Mouse (Mus musculus): ENCODE measurements around the gene Mrpl51. TPM values are rescaled to one million over a fixed set of nuclear protein-coding genes. Genes with fewer than 3 reads are reported as not detected.

Gene Mrpl51
- total and polyA plus RNA-seq, 3 experiments = 166 to 343 (median 303) TPM

DNA sequence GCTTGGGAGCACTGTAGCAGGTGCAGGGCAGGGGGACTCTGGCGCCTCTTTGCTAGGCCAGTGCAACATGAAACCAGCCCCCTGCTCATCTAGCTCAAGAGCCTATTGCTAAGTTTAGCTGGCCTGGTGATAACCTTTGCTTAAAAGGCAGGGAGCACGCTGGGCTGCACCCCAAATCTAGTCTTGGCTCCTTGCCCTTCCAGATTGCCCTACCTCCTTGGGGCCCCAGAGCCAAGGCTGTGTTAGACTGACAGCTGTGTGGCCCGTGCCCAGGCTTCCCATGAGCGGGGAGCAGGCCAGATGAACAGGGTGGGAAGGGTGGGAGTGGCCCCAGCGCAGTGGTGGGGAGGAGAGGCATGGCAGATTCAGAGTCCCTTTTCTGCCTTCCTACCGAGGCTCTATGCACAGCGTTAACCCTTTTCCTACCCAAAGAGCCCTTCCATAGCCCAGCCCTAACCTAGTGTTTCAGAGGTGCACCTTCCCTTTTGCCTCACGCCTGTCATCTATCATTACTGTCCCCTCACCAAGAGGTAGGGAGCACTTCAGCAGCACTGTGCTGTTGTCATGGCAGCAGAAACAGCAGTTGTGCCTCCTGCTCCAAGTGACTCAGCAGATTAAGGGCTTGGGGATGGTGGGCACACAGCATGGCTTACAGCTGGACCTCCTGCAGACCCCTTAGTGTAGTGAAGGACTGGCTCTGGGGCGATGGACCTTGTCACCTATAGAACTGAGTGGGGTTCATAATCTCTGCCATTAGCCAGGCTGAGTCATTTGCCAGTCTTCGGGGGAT lies 24.5 kb upstream of the Mrpl51 start:
- no peaks in the 10 kb centered on the region; the same call in 1 of the 2 replicates for H3K79me2 ChIP-seq (replicated peaks; ENCODE audit: control insufficient read depth, insufficient read depth, low read length)
- 21% methylated on average over 10 of the region's 10 CpGs for WGBS
- no peaks in the 10 kb centered on the region for H3K27me3 ChIP-seq (ENCODE audit: control insufficient read depth, insufficient read depth, low read length)
- peak overlapping the region; percentile 7; the same call in 1 of the 2 replicates for H3K9ac ChIP-seq (ENCODE audit: low read depth, low read length)
- intact Hi-C loops (cut with DNase I) = loop anchor here (5.0 to 10.0 kb wide), 2 partner anchors 48 to 105 kb away; partner anchors contain the start of gene Vamp1
- 0 out of 2 replicates have a peak, but pooled peaks cover 3% of the 10 kb centered on the region for H3K36me3 ChIP-seq (ENCODE audit: control insufficient read depth, insufficient read depth, low read length)
- peak overlapping the region; percentile 93 for H3K4me3 ChIP-seq
- peaks cover 4% of the 10 kb centered on the region for H3K4me1 ChIP-seq (ENCODE audit: control insufficient read depth, insufficient read depth, low read length)
- peak in 1 of 2 experiments; percentile 84 for DNase-seq
- peak; percentile 27; the same call in 1 of the 2 replicates for TF ChIP-seq EP300 (IDR thresholded peaks at IDR 0.05; ENCODE audit: insufficient read depth, low read depth, low read length)
- no peak for TF ChIP-seq POLR2A (IDR thresholded peaks at IDR 0.05; ENCODE audit: insufficient read depth, low read depth, low read length)
- H3K27ac ChIP-seq = peak overlapping the region; percentile 98

DNA sequence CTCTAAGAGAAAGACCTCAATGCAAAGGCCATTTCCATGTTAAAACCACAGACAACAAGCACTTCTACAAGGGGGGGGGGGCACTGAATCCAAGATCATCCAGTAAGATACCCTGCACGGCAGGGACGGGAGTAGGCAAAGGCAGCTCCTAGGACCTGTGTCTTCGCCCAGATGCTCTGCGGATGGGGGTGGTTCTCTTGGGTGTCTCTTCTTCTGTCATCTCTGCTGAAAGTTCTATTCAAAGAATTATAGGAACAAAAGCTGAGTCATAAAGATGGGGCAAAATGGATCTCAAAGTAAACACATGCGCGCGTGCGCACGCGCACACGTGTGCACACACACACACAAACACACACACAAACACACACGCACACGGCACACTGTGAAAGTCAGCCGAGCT lies 23.5 kb upstream of the Mrpl51 start:
- no peak overlapping the region for H3K9ac ChIP-seq (ENCODE audit: low read depth, low read length)
- H3K79me2 ChIP-seq (replicated peaks; ENCODE audit: control insufficient read depth, insufficient read depth, low read length) = no peaks in the 10 kb centered on the region; the same call in 1 of the 2 replicates
- H3K27ac ChIP-seq = no peak overlapping the region; the same call in 1 of the 2 replicates
- no peaks in the 10 kb centered on the region for H3K27me3 ChIP-seq (ENCODE audit: control insufficient read depth, insufficient read depth, low read length)
- WGBS = 92% methylated on average over 14 of the region's 14 CpGs
- DNase-seq = no peak
- intact Hi-C loops (cut with DNase I) = loop anchor here (5.0 to 10.0 kb wide), 2 partner anchors 47 to 104 kb away; partner anchors contain the start of gene Vamp1
- no peak overlapping the region for H3K4me3 ChIP-seq
- TF ChIP-seq POLR2A (IDR thresholded peaks at IDR 0.05; ENCODE audit: insufficient read depth, low read depth, low read length) = no peak
- TF ChIP-seq CTCF (IDR thresholded peaks at IDR 0.05) = no peak
- no peak for TF ChIP-seq EP300 (IDR thresholded peaks at IDR 0.05; ENCODE audit: insufficient read depth, low read depth, low read length)
- H3K36me3 ChIP-seq (ENCODE audit: control insufficient read depth, insufficient read depth, low read length) = 0 out of 2 replicates have a peak, but pooled peaks cover 3% of the 10 kb centered on the region
- peaks cover 4% of the 10 kb centered on the region for H3K4me1 ChIP-seq (ENCODE audit: control insufficient read depth, insufficient read depth, low read length)

DNA sequence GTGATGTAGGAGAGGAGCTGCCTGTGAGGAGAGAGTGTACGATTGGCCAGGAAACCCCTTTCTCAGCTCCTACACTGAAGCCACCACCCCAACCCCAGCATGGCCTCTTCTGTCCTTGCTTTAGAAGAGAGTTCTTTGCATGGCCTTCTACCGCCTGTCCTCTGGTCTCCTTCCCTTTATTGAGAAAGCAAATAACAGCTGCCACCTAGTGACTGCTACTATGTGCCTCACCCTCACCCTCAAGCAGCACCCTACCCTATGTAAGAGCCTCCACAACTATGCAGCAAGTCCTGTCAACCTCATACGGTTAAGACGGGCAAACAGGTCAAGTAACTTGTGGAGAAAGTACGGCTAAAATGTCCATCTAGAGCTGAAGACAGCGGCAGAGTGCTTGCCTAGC lies 21.4 kb upstream of the Mrpl51 start:
- no peaks in the 10 kb centered on the region for H3K27me3 ChIP-seq (ENCODE audit: control insufficient read depth, insufficient read depth, low read length)
- no peak for DNase-seq
- intact Hi-C loops (cut with DNase I) = loop anchor here (2.0 to 5.0 kb wide), 2 partner anchors 21 to 123 kb away; partner anchors contain the start of genes Acrbp, Mrpl51 and Ncapd2
- H3K4me3 ChIP-seq = no peak overlapping the region
- peak; percentile 59 for TF ChIP-seq CTCF (IDR thresholded peaks at IDR 0.05)
- TF ChIP-seq EP300 (IDR thresholded peaks at IDR 0.05; ENCODE audit: insufficient read depth, low read depth, low read length) = 0 out of 2 replicates have a peak, but pooled peaks have one; percentile 11
- TF ChIP-seq POLR2A (IDR thresholded peaks at IDR 0.05; ENCODE audit: insufficient read depth, low read depth, low read length) = no peak
- H3K9ac ChIP-seq (ENCODE audit: low read depth, low read length) = no peak overlapping the region
- no peaks in the 10 kb centered on the region; the same call in 1 of the 2 replicates for H3K79me2 ChIP-seq (replicated peaks; ENCODE audit: control insufficient read depth, insufficient read depth, low read length)
- WGBS = 75% methylated on average over 6 of the region's 6 CpGs
- peak overlapping the region; percentile 45 for H3K27ac ChIP-seq
- no peaks in the 10 kb centered on the region for H3K36me3 ChIP-seq (ENCODE audit: control insufficient read depth, insufficient read depth, low read length)
- peaks cover 3% of the 10 kb centered on the region; the same call in 1 of the 2 replicates for H3K4me1 ChIP-seq (ENCODE audit: control insufficient read depth, insufficient read depth, low read length)

DNA sequence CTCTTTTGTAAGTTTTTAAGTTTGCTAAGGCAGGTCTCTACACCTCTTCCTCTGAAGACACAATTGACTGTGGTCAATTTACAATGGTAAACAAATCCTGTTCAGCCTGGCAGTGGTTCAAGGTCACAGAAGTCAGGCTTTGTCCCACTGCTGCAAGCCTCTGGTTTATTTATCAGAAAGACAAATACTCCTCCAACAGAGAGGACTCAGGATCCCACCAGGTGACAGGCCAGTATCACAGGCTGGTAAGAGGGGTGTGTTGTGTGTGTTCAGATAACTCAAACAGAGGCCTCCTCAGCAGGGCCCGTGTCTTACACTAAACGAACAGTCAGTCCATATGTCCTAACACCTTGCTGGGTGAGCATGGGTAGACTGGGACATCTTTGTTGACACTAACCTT lies 19.1 kb upstream of the Mrpl51 start:
- H3K27ac ChIP-seq = no peak overlapping the region
- TF ChIP-seq POLR2A (IDR thresholded peaks at IDR 0.05; ENCODE audit: insufficient read depth, low read depth, low read length) = no peak
- no peak for TF ChIP-seq EP300 (IDR thresholded peaks at IDR 0.05; ENCODE audit: insufficient read depth, low read depth, low read length)
- no peak for TF ChIP-seq CTCF (IDR thresholded peaks at IDR 0.05)

DNA sequence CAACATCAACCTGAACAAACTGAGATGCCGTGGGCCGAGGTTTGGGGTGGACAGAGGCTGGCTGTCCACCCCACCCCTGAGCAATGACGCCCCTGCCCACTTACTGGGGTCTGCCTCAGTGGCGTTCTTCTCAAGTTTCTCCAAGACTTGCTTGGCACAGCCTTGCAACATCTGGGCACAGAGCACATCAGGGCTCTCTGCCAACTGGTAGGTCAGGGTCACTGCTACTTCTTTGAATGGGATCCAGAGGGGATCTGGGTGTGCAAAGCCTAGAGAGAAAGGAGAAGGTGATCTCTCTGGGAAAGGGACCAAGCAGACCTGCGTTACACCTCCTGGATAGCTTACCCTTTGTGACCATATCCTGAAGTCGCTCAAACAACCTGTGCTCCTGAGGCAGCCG lies 18.3 kb upstream of the Mrpl51 start:
- no peak for DNase-seq
- Histone ChIP-seq H3K4me3 (no peak overlapping the region), H3K27me3 (ENCODE audit: control insufficient read depth, insufficient read depth, low read length) (no peaks in the 10 kb centered on the region), H3K4me1 (ENCODE audit: control insufficient read depth, insufficient read depth, low read length) (no peaks in the 10 kb centered on the region), H3K79me2 (replicated peaks; ENCODE audit: control insufficient read depth, insufficient read depth, low read length) (no peaks in the 10 kb centered on the region), H3K36me3 (ENCODE audit: control insufficient read depth, insufficient read depth, low read length) (no peaks in the 10 kb centered on the region), H3K27ac (no peak overlapping the region), H3K9ac (ENCODE audit: low read depth, low read length) (no peak overlapping the region)
- 89% methylated on average over 7 of the region's 7 CpGs for WGBS
- intact Hi-C loops (cut with DNase I) = loop anchor here (5.0 kb wide), 1 partner anchor 126 kb away; the partner anchor contains the start of gene Acrbp
- TF ChIP-seq CTCF (IDR thresholded peaks at IDR 0.05) = no peak
- TF ChIP-seq POLR2A (IDR thresholded peaks at IDR 0.05; ENCODE audit: insufficient read depth, low read depth, low read length) = no peak
- no peak for TF ChIP-seq EP300 (IDR thresholded peaks at IDR 0.05; ENCODE audit: insufficient read depth, low read depth, low read length)

More for the DNA sequence above, 19.1 kb upstream of the Mrpl51 start:
- no peak overlapping the region for H3K9ac ChIP-seq (ENCODE audit: low read depth, low read length)
- no peaks in the 10 kb centered on the region for H3K27me3 ChIP-seq (ENCODE audit: control insufficient read depth, insufficient read depth, low read length)
- intact Hi-C loops (cut with DNase I) = loop anchor here (5.0 kb wide), 1 partner anchor 125 kb away; the partner anchor contains the start of gene Acrbp
- H3K36me3 ChIP-seq (ENCODE audit: control insufficient read depth, insufficient read depth, low read length) = no peaks in the 10 kb centered on the region
- no peaks in the 10 kb centered on the region for H3K4me1 ChIP-seq (ENCODE audit: control insufficient read depth, insufficient read depth, low read length)
- DNase-seq = no peak
- no peak overlapping the region for H3K4me3 ChIP-seq
- WGBS = 42% methylated on average over 2 of the region's 2 CpGs
- no peaks in the 10 kb centered on the region for H3K79me2 ChIP-seq (replicated peaks; ENCODE audit: control insufficient read depth, insufficient read depth, low read length)
